Mouse (Mus musculus) thymus, adult 2 months (tissue): ENCODE results near the gene Spata5. TPM values are rescaled to one million over a fixed set of nuclear protein-coding genes. Genes with fewer than 3 reads are reported as not detected.

Experiments
- DNase-seq: peaks from one replicate; pipeline ENCODE4 v3.0.0; 2021
- H3K27ac ChIP-seq: fragments of 200-500 bp; 2 replicates; pipeline ENCODE4 v1.5.1; 2012; ENCODE audit warnings: low read length, control low read depth; ENCODE audit not compliant: control insufficient read depth, insufficient read depth
- H3K27me3 ChIP-seq: fragments of 200-500 bp; 2 replicates; pipeline ENCODE4 v1.6.1; 2012; ENCODE audit warnings: mild to moderate bottlenecking, low read length, moderate library complexity, mixed read lengths; ENCODE audit not compliant: control insufficient read depth, insufficient read depth
- H3K36me3 ChIP-seq: fragments of 200-500 bp; 2 replicates; pipeline ENCODE4 v1.6.1; 2012; ENCODE audit warnings: mild to moderate bottlenecking, low read length, moderate library complexity; ENCODE audit not compliant: control insufficient read depth, insufficient read depth
- H3K4me1 ChIP-seq: fragments of 200-500 bp; replicated peaks from 2 replicates; pipeline ENCODE4 v1.6.1; 2012; ENCODE audit warnings: low read length; ENCODE audit not compliant: control insufficient read depth, insufficient read depth
- H3K4me3 ChIP-seq: fragments of 200-500 bp; 2 replicates; pipeline ENCODE4 v1.5.1; 2012; ENCODE audit warnings: mild to moderate bottlenecking, low read length, control low read depth, moderate library complexity; ENCODE audit not compliant: control insufficient read depth, insufficient read depth
- CTCF ChIP-seq: fragments of 200-500 bp; IDR thresholded peaks from 2 replicates; pipeline ENCODE4 v1.5.1; 2012; ENCODE audit warnings: mild to moderate bottlenecking, control low read depth, low read length, moderate library complexity, borderline replicate concordance; ENCODE audit not compliant: control insufficient read depth, poor library complexity, insufficient read depth; ENCODE audit errors: extremely low read depth
- POLR2A ChIP-seq: fragments of 200-500 bp; IDR thresholded peaks from 2 replicates; pipeline ENCODE4 v1.6.1; 2012; ENCODE audit warnings: mild to moderate bottlenecking, low read length, control low read depth, moderate library complexity; ENCODE audit not compliant: control insufficient read depth, poor library complexity, insufficient read depth; ENCODE audit errors: extremely low read depth
- whole genome bisulfite sequencing: fragments of 180-500 bp; shearing (Covaris S2); methylation state at CpG from one replicate; pipeline ENCODE4 v1.1.7; 2018; 5-methylcytosine and 5-hydroxymethylcytosine counted together
- polyA plus RNA-seq: library from polyadenylated mRNA; depleted of rRNA; stranded (reverse); fragments of >200 nt; gene quantifications from 2 replicates; pipeline ENCODE4 v1.2.3, GENCODE M21; 2012

Spata5 gene
- polyA plus RNA-seq, 1 experiment = 3.2 TPM

DNA sequence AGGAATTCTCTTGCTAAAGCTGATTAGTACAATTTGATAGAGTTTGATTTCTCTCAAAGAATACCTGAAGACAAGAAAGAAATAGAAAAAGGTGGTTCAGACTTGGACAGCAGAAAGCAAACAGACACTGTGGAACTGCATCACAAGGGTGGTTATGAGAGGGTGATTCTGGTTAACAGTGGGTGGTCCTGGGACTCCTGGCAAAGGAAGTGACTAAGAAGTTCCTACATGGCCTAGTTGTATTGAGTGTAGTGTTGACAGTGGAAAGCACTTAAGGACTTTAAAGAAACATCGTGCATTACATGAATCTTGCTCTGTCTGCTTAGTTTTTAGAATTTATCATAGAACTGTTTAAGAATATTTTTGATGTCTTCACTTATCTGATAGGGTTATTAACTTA, 36.3 kb downstream of the Spata5 start:
- WGBS = 81% methylated on average over 1 of the region's 1 CpGs
- no peak for TF ChIP-seq CTCF
- no peak for TF ChIP-seq POLR2A
- Histone ChIP-seq H3K27ac (no peak overlapping the region), H3K27me3 (no peaks in the 10 kb centered on the region), H3K36me3 (no peaks in the 10 kb centered on the region), H3K4me3 (no peak overlapping the region), H3K4me1 (no peaks in the 10 kb centered on the region)
- no peak for DNase-seq

DNA sequence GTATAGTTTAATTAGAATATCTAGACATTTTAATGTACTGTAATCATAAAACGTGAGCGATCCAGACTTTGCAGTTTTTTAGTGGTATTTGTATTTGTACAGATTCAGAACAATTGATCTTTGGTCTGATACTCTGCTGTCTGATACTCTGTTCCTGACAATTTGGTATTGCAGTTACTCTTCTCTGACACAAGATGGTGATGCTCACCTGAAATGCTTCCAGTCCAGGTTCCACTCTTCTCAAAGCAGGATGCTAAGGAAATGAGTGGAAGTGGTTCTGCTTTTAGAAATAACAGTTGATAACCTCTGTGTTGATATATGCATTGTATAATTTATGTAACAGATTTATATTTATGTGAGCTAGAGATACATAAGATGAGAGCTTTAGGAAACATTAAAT, 48.5 kb downstream of the Spata5 start:
- DNase-seq = no peak

DNA sequence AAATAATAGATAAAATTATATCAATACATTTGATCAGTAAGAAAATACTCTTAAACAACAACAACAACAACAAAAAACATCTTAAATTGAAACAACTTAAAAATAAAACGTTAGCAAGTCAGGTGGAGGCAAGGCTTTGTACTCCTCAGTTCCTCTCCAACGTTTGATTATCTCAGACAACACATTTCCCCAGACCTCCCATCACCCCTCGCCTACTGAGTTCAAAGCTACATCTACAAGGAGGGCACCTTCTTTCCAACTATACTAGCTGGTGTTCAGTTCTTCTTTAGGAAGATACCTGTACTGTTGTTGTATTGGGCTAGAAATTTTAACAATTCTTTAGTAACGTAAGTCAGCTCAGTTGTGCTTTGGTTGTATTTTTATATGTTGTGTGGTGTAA, 49.7 kb downstream of the Spata5 start:
- Histone ChIP-seq H3K27me3 (no peaks in the 10 kb centered on the region), H3K36me3 (no peaks in the 10 kb centered on the region), H3K27ac (no peak overlapping the region), H3K4me1 (no peaks in the 10 kb centered on the region), H3K4me3 (no peak overlapping the region)
- 90% methylated on average over 4 of the region's 4 CpGs for WGBS
- no peak for DNase-seq
- TF ChIP-seq CTCF (no peak), POLR2A (no peak)

More for the DNA sequence above, 48.5 kb downstream of the Spata5 start:
- H3K4me3 ChIP-seq = no peak overlapping the region
- WGBS = 95% methylated on average over 2 of the region's 2 CpGs
- TF ChIP-seq CTCF = no peak
- no peak for TF ChIP-seq POLR2A
- no peaks in the 10 kb centered on the region for H3K36me3 ChIP-seq
- H3K4me1 ChIP-seq = no peaks in the 10 kb centered on the region
- H3K27me3 ChIP-seq = no peaks in the 10 kb centered on the region
- no peak overlapping the region for H3K27ac ChIP-seq

DNA sequence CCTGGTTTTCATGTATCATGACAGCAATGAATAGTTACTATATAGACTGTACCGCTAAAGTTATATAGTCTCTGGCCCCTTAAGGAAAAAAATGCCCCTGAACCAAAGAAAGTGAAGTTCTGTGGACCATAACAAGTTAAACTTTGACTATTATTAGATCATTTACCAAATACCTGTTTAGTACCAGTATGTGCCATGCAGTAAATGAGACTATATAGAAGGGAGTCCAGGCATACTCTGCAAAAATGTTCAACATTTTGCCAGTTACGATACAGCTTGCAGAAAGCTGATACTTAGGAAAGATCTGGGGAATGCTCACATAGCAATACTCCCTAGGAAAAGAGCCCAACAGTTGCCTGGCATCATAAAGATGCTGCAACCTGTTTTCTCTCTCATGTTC, 51.2 kb downstream of the Spata5 start:
- H3K4me3 ChIP-seq = no peak overlapping the region
- WGBS = 98% methylated on average over 2 of the region's 2 CpGs
- no peak overlapping the region for H3K27ac ChIP-seq
- no peaks in the 10 kb centered on the region for H3K36me3 ChIP-seq
- TF ChIP-seq POLR2A (no peak), CTCF (no peak)
- no peaks in the 10 kb centered on the region for H3K4me1 ChIP-seq
- H3K27me3 ChIP-seq = no peaks in the 10 kb centered on the region
- DNase-seq = no peak

DNA sequence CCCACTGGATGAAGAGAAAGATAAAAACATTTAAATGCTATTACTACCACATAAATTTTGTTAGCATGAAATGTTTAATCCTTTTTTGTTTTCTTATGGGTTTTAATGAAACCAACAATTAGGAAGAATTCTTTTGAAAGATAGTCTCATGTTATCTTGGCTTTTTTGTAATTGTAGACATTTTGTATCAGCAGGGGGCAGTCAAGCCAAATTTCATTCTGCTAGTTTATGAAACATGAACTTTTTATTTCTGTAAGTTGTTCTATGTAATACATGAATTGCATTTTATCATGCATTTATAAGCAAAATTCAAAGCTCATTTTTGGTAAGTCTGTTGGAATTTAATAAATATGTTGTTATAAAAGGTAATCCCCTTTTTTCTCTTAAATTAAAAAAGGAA, 52.8 kb downstream of the Spata5 start:
- Histone ChIP-seq H3K4me3 (no peak overlapping the region), H3K27me3 (no peaks in the 10 kb centered on the region), H3K36me3 (no peaks in the 10 kb centered on the region), H3K27ac (no peak overlapping the region), H3K4me1 (no peaks in the 10 kb centered on the region)
- no peak for TF ChIP-seq POLR2A
- TF ChIP-seq CTCF = no peak
- DNase-seq = peak; percentile 11

DNA sequence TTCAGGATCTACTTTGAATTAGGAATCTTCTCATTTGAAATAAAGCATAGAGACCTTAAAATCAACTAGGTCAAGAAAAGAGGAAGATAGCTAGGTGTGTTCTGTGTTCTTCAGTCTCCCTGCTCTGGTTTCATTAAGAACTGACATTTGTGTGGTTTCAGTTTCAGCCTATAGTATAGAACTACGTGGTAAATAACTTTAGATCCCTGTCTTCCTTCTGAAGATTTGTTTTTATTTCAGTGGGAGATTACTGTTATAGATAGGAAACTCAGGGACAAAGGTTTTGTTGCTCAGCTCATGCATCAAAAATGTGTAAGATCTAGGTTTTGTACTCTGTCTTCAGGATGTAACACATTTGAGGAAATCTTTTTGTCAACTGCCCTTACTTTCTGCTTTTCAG, 56.8 kb downstream of the Spata5 start:
- 6% methylated on average over 1 of the region's 1 CpGs for WGBS
- no peak overlapping the region for H3K27ac ChIP-seq
- H3K4me3 ChIP-seq = no peak overlapping the region

More for the DNA sequence above, 56.8 kb downstream of the Spata5 start:
- no peak for TF ChIP-seq CTCF
- TF ChIP-seq POLR2A = no peak
- DNase-seq = no peak
- no peaks in the 10 kb centered on the region for H3K27me3 ChIP-seq
- no peaks in the 10 kb centered on the region for H3K4me1 ChIP-seq
- no peaks in the 10 kb centered on the region for H3K36me3 ChIP-seq
